Mouse (Mus musculus): ENCODE measurements around the gene Egln1. TPM values are rescaled to one million over a fixed set of nuclear protein-coding genes. Genes with fewer than 3 reads are reported as not detected.

Egln1 gene
- 4.8 and 5.1 TPM in 2 replicates for polyA plus RNA-seq (2015; fragmentation: Nextera tagmentation; extraction: Ambion mirVana)

GRCm38 (mm10) chr8:124949209-124950068 is at the start of gene Egln1:
Gene Egln1, minus strand, starts transcription at chr8:124949324.
- Histone ChIP-seq H3K4me2 (ENCODE audit: low read depth, low read length) (peak within 1 kb of the TSS; percentile 83), H3K9ac (ENCODE audit: low read depth, low read length) (peak within 1 kb of the TSS; percentile 94), H3K27me3 (ENCODE audit: control insufficient read depth, insufficient read depth, low read depth, low read length) (no peaks in the 10 kb centered on the region), H3K36me3 (ENCODE audit: control insufficient read depth, insufficient read depth) (no peaks in the 10 kb centered on the region), H3K4me3 (ENCODE audit: low read depth, low read length) (peak within 1 kb of the TSS; percentile 84), H3K4me1 (ENCODE audit: control insufficient read depth, low read depth, low read length) (peaks cover 24% of the 10 kb centered on the region), H3K27ac (ENCODE audit: low read length) (peak within 1 kb of the TSS; percentile 92), H3K9me3 (replicated peaks; ENCODE audit: control insufficient read depth, low read length) (no peaks in the 10 kb centered on the region)
- peak; percentile 94 for ATAC-seq (ENCODE audit: low read depth)
- WGBS (ENCODE audit: insufficient replicate concordance) = under 1% methylated on average over 53 of the region's 98 CpGs

- Histone ChIP-seq H3K4me1 (ENCODE audit: control insufficient read depth, low read depth, low read length) (no peaks in the 10 kb centered on the region), H3K4me2 (ENCODE audit: low read depth, low read length) (no peak overlapping the region), H3K9me3 (replicated peaks; ENCODE audit: control insufficient read depth, low read length) (no peaks in the 10 kb centered on the region), H3K27ac (ENCODE audit: low read length) (no peak overlapping the region), H3K4me3 (ENCODE audit: low read depth, low read length) (no peak overlapping the region), H3K36me3 (ENCODE audit: control insufficient read depth, insufficient read depth) (no peaks in the 10 kb centered on the region), H3K27me3 (ENCODE audit: control insufficient read depth, insufficient read depth, low read depth, low read length) (no peaks in the 10 kb centered on the region; the same call in 1 of the 2 replicates), H3K9ac (ENCODE audit: low read depth, low read length) (no peak overlapping the region)
- 47% methylated on average over 2 of the region's 2 CpGs for WGBS (ENCODE audit: insufficient replicate concordance)
- ATAC-seq (ENCODE audit: low read depth) = no peak
Observed at GRCm38 (mm10) chr8:124995776-124996175, 46.7 kb upstream of the Egln1 start.

- H3K4me3 ChIP-seq (ENCODE audit: low read depth, low read length) = no peak overlapping the region
- no peaks in the 10 kb centered on the region for H3K4me1 ChIP-seq (ENCODE audit: control insufficient read depth, low read depth, low read length)
- WGBS (ENCODE audit: insufficient replicate concordance) = 23% methylated on average over 6 of the region's 6 CpGs
- no peak overlapping the region for H3K27ac ChIP-seq (ENCODE audit: low read length)
- H3K36me3 ChIP-seq (ENCODE audit: control insufficient read depth, insufficient read depth) = no peaks in the 10 kb centered on the region
- H3K27me3 ChIP-seq (ENCODE audit: control insufficient read depth, insufficient read depth, low read depth, low read length) = no peaks in the 10 kb centered on the region; the same call in 1 of the 2 replicates
- no peak for ATAC-seq (ENCODE audit: low read depth)
- no peak overlapping the region for H3K4me2 ChIP-seq (ENCODE audit: low read depth, low read length)
- no peaks in the 10 kb centered on the region for H3K9me3 ChIP-seq (replicated peaks; ENCODE audit: control insufficient read depth, low read length)
- no peak overlapping the region for H3K9ac ChIP-seq (ENCODE audit: low read depth, low read length)
Observed at GRCm38 (mm10) chr8:124991668-124991926, 42.5 kb upstream of the Egln1 start.

GRCm38 (mm10) chr8:124990923-124991667 is 42.0 kb upstream of the Egln1 start:
- Histone ChIP-seq H3K4me1 (ENCODE audit: control insufficient read depth, low read depth, low read length) (no peaks in the 10 kb centered on the region), H3K4me3 (ENCODE audit: low read depth, low read length) (no peak overlapping the region), H3K36me3 (ENCODE audit: control insufficient read depth, insufficient read depth) (no peaks in the 10 kb centered on the region), H3K27me3 (ENCODE audit: control insufficient read depth, insufficient read depth, low read depth, low read length) (no peaks in the 10 kb centered on the region; the same call in 1 of the 2 replicates), H3K4me2 (ENCODE audit: low read depth, low read length) (no peak overlapping the region), H3K9ac (ENCODE audit: low read depth, low read length) (no peak overlapping the region), H3K27ac (ENCODE audit: low read length) (no peak overlapping the region), H3K9me3 (replicated peaks; ENCODE audit: control insufficient read depth, low read length) (no peaks in the 10 kb centered on the region)
- 10% methylated on average over 17 of the region's 17 CpGs for WGBS (ENCODE audit: insufficient replicate concordance)
- ATAC-seq (ENCODE audit: low read depth) = no peak

GRCm38 (mm10) chr8:124980828-124981227 is 31.7 kb upstream of the Egln1 start:
- Histone ChIP-seq H3K36me3 (ENCODE audit: control insufficient read depth, insufficient read depth) (no peaks in the 10 kb centered on the region), H3K27me3 (ENCODE audit: control insufficient read depth, insufficient read depth, low read depth, low read length) (no peaks in the 10 kb centered on the region), H3K9me3 (replicated peaks; ENCODE audit: control insufficient read depth, low read length) (peaks cover 4% of the 10 kb centered on the region; the same call in 1 of the 2 replicates), H3K4me1 (ENCODE audit: control insufficient read depth, low read depth, low read length) (no peaks in the 10 kb centered on the region), H3K9ac (ENCODE audit: low read depth, low read length) (no peak overlapping the region), H3K4me2 (ENCODE audit: low read depth, low read length) (no peak overlapping the region), H3K4me3 (ENCODE audit: low read depth, low read length) (no peak overlapping the region), H3K27ac (ENCODE audit: low read length) (no peak overlapping the region)
- 68% methylated on average over 8 of the region's 8 CpGs for WGBS (ENCODE audit: insufficient replicate concordance)
- ATAC-seq (ENCODE audit: low read depth) = no peak

GRCm38 (mm10) chr8:124980036-124980435 is 30.9 kb upstream of the Egln1 start:
- WGBS (ENCODE audit: insufficient replicate concordance) = 86% methylated on average over 3 of the region's 3 CpGs
- Histone ChIP-seq H3K4me1 (ENCODE audit: control insufficient read depth, low read depth, low read length) (no peaks in the 10 kb centered on the region), H3K4me3 (ENCODE audit: low read depth, low read length) (no peak overlapping the region), H3K27ac (ENCODE audit: low read length) (no peak overlapping the region), H3K9me3 (replicated peaks; ENCODE audit: control insufficient read depth, low read length) (peaks cover 4% of the 10 kb centered on the region; the same call in 1 of the 2 replicates), H3K9ac (ENCODE audit: low read depth, low read length) (no peak overlapping the region), H3K27me3 (ENCODE audit: control insufficient read depth, insufficient read depth, low read depth, low read length) (no peaks in the 10 kb centered on the region), H3K36me3 (ENCODE audit: control insufficient read depth, insufficient read depth) (no peaks in the 10 kb centered on the region), H3K4me2 (ENCODE audit: low read depth, low read length) (no peak overlapping the region)
- no peak for ATAC-seq (ENCODE audit: low read depth)

- ATAC-seq (ENCODE audit: low read depth) = no peak
- Histone ChIP-seq H3K4me1 (ENCODE audit: control insufficient read depth, low read depth, low read length) (no peaks in the 10 kb centered on the region), H3K4me3 (ENCODE audit: low read depth, low read length) (no peak overlapping the region), H3K9me3 (replicated peaks; ENCODE audit: control insufficient read depth, low read length) (peaks cover 4% of the 10 kb centered on the region; the same call in 1 of the 2 replicates), H3K36me3 (ENCODE audit: control insufficient read depth, insufficient read depth) (no peaks in the 10 kb centered on the region), H3K27me3 (ENCODE audit: control insufficient read depth, insufficient read depth, low read depth, low read length) (no peaks in the 10 kb centered on the region), H3K4me2 (ENCODE audit: low read depth, low read length) (no peak overlapping the region), H3K27ac (ENCODE audit: low read length) (no peak overlapping the region), H3K9ac (ENCODE audit: low read depth, low read length) (no peak overlapping the region)
- 71% methylated on average over 7 of the region's 7 CpGs for WGBS (ENCODE audit: insufficient replicate concordance)
Observed at GRCm38 (mm10) chr8:124978026-124978425, 28.9 kb upstream of the Egln1 start.

GRCm38 (mm10) chr8:124976211-124976610 is 27.1 kb upstream of the Egln1 start:
- H3K27ac ChIP-seq (ENCODE audit: low read length) = no peak overlapping the region
- no peaks in the 10 kb centered on the region for H3K36me3 ChIP-seq (ENCODE audit: control insufficient read depth, insufficient read depth)
- no peak overlapping the region for H3K4me3 ChIP-seq (ENCODE audit: low read depth, low read length)
- H3K4me2 ChIP-seq (ENCODE audit: low read depth, low read length) = no peak overlapping the region
- H3K4me1 ChIP-seq (ENCODE audit: control insufficient read depth, low read depth, low read length) = no peaks in the 10 kb centered on the region
- no peaks in the 10 kb centered on the region for H3K27me3 ChIP-seq (ENCODE audit: control insufficient read depth, insufficient read depth, low read depth, low read length)
- WGBS (ENCODE audit: insufficient replicate concordance) = 74% methylated on average over 6 of the region's 6 CpGs
- H3K9ac ChIP-seq (ENCODE audit: low read depth, low read length) = no peak overlapping the region
- peaks cover 4% of the 10 kb centered on the region; the same call in 1 of the 2 replicates for H3K9me3 ChIP-seq (replicated peaks; ENCODE audit: control insufficient read depth, low read length)
- no peak for ATAC-seq (ENCODE audit: low read depth)

- Histone ChIP-seq H3K27me3 (ENCODE audit: control insufficient read depth, insufficient read depth, low read depth, low read length) (no peaks in the 10 kb centered on the region), H3K4me2 (ENCODE audit: low read depth, low read length) (no peak overlapping the region), H3K4me1 (ENCODE audit: control insufficient read depth, low read depth, low read length) (no peaks in the 10 kb centered on the region; the same call in 1 of the 2 replicates), H3K4me3 (ENCODE audit: low read depth, low read length) (no peak overlapping the region), H3K9me3 (replicated peaks; ENCODE audit: control insufficient read depth, low read length) (no peaks in the 10 kb centered on the region), H3K36me3 (ENCODE audit: control insufficient read depth, insufficient read depth) (no peaks in the 10 kb centered on the region), H3K9ac (ENCODE audit: low read depth, low read length) (no peak overlapping the region), H3K27ac (ENCODE audit: low read length) (no peak overlapping the region)
- no peak for ATAC-seq (ENCODE audit: low read depth)
- 23% methylated on average over 4 of the region's 4 CpGs for WGBS (ENCODE audit: insufficient replicate concordance)
Observed at GRCm38 (mm10) chr8:124974254-124974653, 25.1 kb upstream of the Egln1 start.

All from liver, embryonic 16.5 days (tissue).